Mouse (Mus musculus) kidney, adult 2 months (tissue): ENCODE measurements at regions not wholly inside any gene's neighbourhood (a gene's known extent, or its start where the extent isn't known, plus 50 kb on each side); places are given as distances from the start of the nearest gene placed in this dataset.

Experiments used
- CTCF ChIP-seq: fragments of 200-500 bp; conservative IDR thresholded peaks from 2 replicates; pipeline ENCODE4 v1.5.1; 2011; ENCODE audit warnings: low read depth, mild to moderate bottlenecking, control low read depth, low read length, moderate library complexity, mixed read lengths; ENCODE audit not compliant: insufficient read depth, insufficient read length
- POLR2A ChIP-seq: fragments of 200-500 bp; IDR thresholded peaks from one replicate; pipeline ENCODE4 v1.6.1; 2011; ENCODE audit warnings: low read depth, low read length, control low read depth

GRCm38 (mm10) chr5:77806334-77807157, 398.7 kb upstream of the Igfbp7 start:
- TF ChIP-seq CTCF, result no peak
- no peak for TF ChIP-seq POLR2A
